Mouse (Mus musculus) kidney, adult 9 months (tissue): ENCODE results near the gene Ndufaf3.
"Not testable (repeated sequence)": the region's sequence is repeated elsewhere in the genome, so short reads cannot be mapped to it uniquely, and the experiment has no call there.

ENCODE experiments used
- DNase-seq: peaks from one replicate; pipeline ENCODE4 v3.0.0; 2022

Ndufaf3 gene

GRCm38 (mm10) chr9:108566815-108567776, at the start of gene Ndufaf3:
TSS of gene Ndufaf3 (minus strand) at chr9:108567434.
- DNase-seq, result peak; percentile 98

- DNase-seq, result no peak
Observed at GRCm38 (mm10) chr9:108611488-108611887, 44.3 kb upstream of the Ndufaf3 start.

GRCm38 (mm10) chr9:108608889-108609288, 41.7 kb upstream of the Ndufaf3 start:
- no peak for DNase-seq

- not testable (repeated sequence) for DNase-seq
Observed at GRCm38 (mm10) chr9:108607929-108608328, 40.7 kb upstream of the Ndufaf3 start.

- no peak for DNase-seq
Observed at GRCm38 (mm10) chr9:108601986-108602385, 34.8 kb upstream of the Ndufaf3 start.

- no peak for DNase-seq
Observed at GRCm38 (mm10) chr9:108600011-108600410, 32.8 kb upstream of the Ndufaf3 start.

- no peak for DNase-seq
Observed at GRCm38 (mm10) chr9:108599021-108599566, 31.9 kb upstream of the Ndufaf3 start.

- DNase-seq, result no peak
Observed at GRCm38 (mm10) chr9:108596998-108597764, 29.9 kb upstream of the Ndufaf3 start, which contains the start of gene P4htm. TSS of gene P4htm (minus strand) at chr9:108597667.

GRCm38 (mm10) chr9:108594354-108594753, 27.1 kb upstream of the Ndufaf3 start:
- DNase-seq, result no peak

- no peak for DNase-seq
Observed at GRCm38 (mm10) chr9:108591462-108591861, 24.2 kb upstream of the Ndufaf3 start.

GRCm38 (mm10) chr9:108589229-108589628, 22.0 kb upstream of the Ndufaf3 start:
- no peak for DNase-seq

- DNase-seq, result no peak
Observed at GRCm38 (mm10) chr9:108587571-108588180, 20.4 kb upstream of the Ndufaf3 start.

- no peak for DNase-seq
Observed at GRCm38 (mm10) chr9:108579344-108579690, 12.1 kb upstream of the Ndufaf3 start.

GRCm38 (mm10) chr9:108578545-108579343, 11.5 kb upstream of the Ndufaf3 start, which contains the start of gene Wdr6:
TSS of gene Wdr6 (minus strand) at chr9:108578739.
- DNase-seq, result peak; percentile 96

GRCm38 (mm10) chr9:108577934-108578544, 10.8 kb upstream of the Ndufaf3 start:
- DNase-seq, result no peak

- DNase-seq, result no peak
Observed at GRCm38 (mm10) chr9:108577025-108577424, 9.8 kb upstream of the Ndufaf3 start.

GRCm38 (mm10) chr9:108575321-108576297, 8.4 kb upstream of the Ndufaf3 start:
- DNase-seq, result no peak

GRCm38 (mm10) chr9:108574921-108575320, 7.7 kb upstream of the Ndufaf3 start:
- no peak for DNase-seq

- peak; percentile 66 for DNase-seq
Observed at GRCm38 (mm10) chr9:108573774-108574690, 6.8 kb upstream of the Ndufaf3 start.
